Comparison of ENCODE assay signal across 6 mouse cellular contexts in the genomic region with DNA sequence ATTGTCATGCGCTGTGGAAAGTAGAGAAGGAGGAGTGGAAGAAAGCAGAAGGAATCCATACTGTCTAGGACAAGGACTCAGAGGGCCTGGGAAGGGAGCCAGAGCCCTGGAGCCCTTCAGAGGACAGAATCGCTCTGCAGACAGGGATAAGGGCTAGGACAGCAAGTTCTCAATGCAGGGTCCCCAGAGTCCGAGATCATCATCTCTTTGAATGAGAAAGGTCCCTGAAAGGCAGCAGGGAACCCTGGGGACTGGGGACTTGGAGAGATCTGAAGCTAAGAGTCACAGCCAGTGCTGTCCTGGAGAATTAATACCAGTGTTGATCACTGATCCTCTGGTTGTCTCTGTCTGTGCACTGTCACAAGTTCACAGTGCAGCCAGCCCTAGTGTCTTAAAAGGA. TPM values are rescaled to one million over a fixed set of nuclear protein-coding genes. Genes with fewer than 3 reads are reported as not detected.
"Had no signal": no experiment of that assay in that cellular context is flagged by ENCODE, and none has a peak within 500 bp of the region (broad histone marks: within the 10 kb centered on the region; RNA-seq: fewer than 3 reads in every experiment).

No protein-coding gene starts in this region.

RNA-seq across cellular contexts. Expression of gene Gstm3, which starts 2.0 kb away (rescaled TPM):
- total RNA-seq: neutrophil, adult 5-6 weeks had no signal
- polyA plus RNA-seq: neural tube, embryonic 12.5 days; neural tube, embryonic 13.5 days; neural tube, embryonic 14.5 days; neural tube, embryonic 15.5 days; spleen, adult 2 months had no signal

RNA-seq across cellular contexts. Expression of gene Gstm2, which starts 15.2 kb away (rescaled TPM):
- total RNA-seq: neutrophil, adult 5-6 weeks had no signal

RNA-seq across cellular contexts. Expression of gene Gstm6, which starts 27.6 kb away (rescaled TPM):
- total RNA-seq: neutrophil, adult 5-6 weeks had no signal

RNA-seq across cellular contexts. Expression of gene Gstm7, which starts 39.5 kb away (rescaled TPM):
- total RNA-seq: neutrophil, adult 5-6 weeks had no signal
